Mouse (Mus musculus) ES-E14 (cell line): ENCODE measurements around the gene Gm20481.

Experiments
- CHD2 ChIP-seq: IDR thresholded peaks from 2 replicates; pipeline ENCODE4 v1.6.1; 2014; ENCODE audit warnings: mild to moderate bottlenecking, low read depth, low read length, inconsistent platforms
- MAFK ChIP-seq: IDR thresholded peaks from 2 replicates; pipeline ENCODE4 v1.6.1; 2014; ENCODE audit warnings: mild to moderate bottlenecking, low read depth, low read length, inconsistent platforms; ENCODE audit not compliant: insufficient read depth
- ZC3H11A ChIP-seq: IDR thresholded peaks from 2 replicates; pipeline ENCODE4 v1.6.1; 2012; ENCODE audit warnings: low read depth, mild to moderate bottlenecking, inconsistent platforms, low read length, borderline replicate concordance
- ZNF384 ChIP-seq: IDR thresholded peaks from 2 replicates; pipeline ENCODE4 v1.6.1; 2012; ENCODE audit warnings: low read depth, low read length, inconsistent platforms

DNA sequence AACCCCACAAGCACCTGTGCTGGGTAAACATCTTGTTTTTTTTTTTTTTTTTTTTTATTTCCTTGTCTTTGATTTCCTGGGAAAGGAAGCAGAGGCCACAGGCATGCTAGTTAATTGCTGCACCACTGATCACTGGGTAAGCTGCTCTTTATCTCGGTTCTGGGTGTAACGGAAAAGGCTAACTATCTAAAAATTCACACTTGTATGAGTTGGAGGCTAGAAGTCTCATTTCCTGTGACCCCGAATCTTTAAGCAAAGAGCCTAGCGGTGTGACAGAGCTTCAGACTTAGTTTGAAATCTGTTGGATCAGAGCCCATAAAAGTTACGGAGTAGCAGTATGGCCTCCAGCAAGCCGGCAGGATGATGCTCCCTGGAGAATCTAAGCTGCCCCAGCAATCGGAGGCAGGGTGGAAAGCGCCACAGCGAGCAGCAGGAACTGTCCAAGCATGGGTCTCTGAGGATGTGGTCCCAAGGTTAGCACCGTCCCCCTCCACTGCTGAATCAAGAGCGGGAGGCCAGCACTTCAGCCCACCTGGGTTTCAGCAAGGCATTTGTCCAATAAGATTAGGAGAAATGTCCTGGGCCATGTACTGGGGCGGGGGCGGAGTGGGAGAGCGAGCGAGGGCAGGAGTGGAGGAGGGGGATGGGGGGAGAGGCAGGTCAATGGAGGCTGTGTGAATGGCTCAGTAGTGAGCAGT, 28.2 kb upstream of the Gm20481 start:
- TF ChIP-seq CHD2 (no peak), ZNF384 (peak; percentile 86), MAFK (no peak), ZC3H11A (no peak)
